Mouse (Mus musculus) adrenal gland, postnatal 10 days (tissue): ENCODE data around the gene Gm10663. TPM values are rescaled to one million over a fixed set of nuclear protein-coding genes. Genes with fewer than 3 reads are reported as not detected.

Experiments
- DNase-seq: peaks from one replicate; pipeline ENCODE4 v3.0.0; 2021; ENCODE audit warnings: mixed read lengths
- microRNA-seq: library from miRNA; unstranded; fragments of <30 nt; microRNA quantifications from one replicate; pipeline ENCODE4 v1.2.0, GENCODE M21; 2021
- total RNA-seq, 2 experiments: library from RNA; stranded (reverse); gene quantifications; 2 replicates each; pipeline ENCODE4 v1.2.3; 2021

The Gm10663 gene
- total RNA-seq, 2 experiments from 2014 or later, result not detected

DNA sequence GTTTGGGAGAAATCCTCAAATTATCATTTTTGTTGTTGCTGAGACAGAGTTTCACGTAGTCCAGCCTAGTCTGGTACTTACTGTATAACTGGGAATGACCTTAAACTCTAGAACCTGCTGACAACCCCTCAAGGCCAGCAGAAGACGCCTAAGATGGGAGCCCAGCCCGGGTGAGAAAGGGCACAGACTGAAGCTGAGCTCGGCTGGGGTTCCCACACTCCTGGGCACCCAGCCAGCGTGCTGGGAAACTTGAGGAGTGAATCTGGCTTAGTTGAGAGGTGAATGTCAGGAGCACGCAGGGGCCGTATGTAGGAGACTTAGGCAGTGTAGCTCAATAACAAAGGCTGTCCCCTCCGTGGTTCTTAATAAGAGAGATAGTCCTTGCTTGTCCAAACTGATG lies 12.9 kb downstream of the Gm10663 start:
- DNase-seq, result peak; percentile 31

DNA sequence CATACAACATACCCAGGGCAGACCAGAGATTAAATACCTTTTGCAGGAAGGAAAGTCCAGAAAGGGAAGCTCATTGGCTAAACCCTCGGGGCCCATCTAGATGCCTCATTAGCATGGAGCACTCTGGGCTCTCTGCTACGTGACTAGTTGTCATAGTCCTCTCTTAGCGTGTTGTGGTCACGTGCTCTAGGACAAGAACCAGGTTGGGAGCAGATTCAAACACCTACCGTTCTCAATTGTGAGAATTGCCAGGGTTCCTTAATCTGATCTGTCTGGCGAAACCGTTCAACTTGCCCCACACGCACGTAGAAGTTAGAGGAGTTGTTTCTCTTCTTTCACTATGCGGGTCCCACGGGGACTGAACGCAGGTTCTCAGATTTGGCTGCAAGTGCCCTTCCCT lies 13.3 kb downstream of the Gm10663 start:
- no peak for DNase-seq

DNA sequence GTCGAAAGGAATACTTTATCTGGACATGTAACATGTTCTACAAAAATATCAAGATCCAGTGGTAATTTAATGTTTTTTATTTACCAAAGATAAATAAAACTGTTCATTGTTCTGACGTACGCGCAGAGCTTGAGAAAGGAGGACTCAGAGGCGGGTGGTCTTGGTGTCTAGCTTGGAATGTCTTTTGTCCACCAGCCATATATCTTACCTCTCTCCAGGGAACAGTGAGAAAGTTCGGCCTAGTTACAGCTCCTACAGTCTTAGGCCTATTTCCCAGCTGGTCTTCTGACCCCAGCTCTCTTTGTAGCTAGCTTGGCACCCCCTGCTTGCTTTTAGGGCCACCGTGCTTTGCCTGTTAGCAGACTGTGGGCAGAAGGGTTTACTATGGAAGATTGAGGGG lies 14.9 kb downstream of the Gm10663 start:
- no peak for DNase-seq

DNA sequence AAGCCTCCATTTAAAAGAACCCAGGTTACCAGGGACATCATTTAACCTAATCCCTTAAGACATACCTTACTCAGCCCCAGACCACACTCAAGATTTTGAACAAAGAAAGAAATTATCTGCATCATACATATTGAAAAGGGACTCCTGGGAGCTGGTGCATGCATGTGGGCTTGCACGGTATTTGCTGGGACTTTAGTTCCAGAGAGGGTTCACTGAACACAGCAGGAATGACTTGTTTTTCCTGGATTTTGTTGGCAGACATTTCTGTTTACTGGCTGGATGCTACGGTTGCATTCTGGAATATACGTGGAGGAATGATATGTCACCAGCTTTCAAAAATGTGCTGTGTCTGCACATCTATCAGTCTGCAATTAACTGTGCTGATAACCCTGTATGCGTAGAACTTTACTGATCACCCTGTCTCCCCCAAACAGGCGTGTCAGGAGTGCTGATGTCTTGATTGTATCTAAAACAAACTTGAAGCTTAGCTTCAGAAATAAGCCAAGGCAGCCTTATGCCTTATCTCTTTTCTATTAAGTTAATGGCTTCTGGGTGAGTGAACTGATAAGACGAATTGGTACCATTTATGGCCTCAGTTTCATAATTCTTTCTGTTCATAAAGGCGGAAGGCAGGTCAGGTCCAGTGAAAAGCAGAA lies 23.1 kb downstream of the Gm10663 start:
- no peak for DNase-seq

DNA sequence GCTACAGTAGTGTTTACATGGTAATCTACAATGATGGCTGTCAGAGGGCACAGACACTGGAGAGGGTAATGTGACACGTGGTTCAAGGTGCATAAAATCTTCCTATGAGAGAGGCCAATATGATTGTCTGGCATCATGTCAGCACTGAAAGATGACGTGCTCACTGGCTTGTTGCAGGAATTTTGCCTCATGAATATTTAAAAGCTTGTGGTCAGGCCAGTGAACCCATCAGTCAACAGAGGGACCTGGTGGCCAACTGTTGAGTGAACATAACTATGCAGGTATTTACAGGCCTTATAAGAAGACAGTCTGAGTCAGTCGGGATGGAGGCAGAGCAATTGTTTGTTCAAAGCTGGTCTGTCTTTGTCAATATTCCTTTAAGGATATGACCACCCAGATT lies 24.9 kb downstream of the Gm10663 start:
- no peak for DNase-seq

DNA sequence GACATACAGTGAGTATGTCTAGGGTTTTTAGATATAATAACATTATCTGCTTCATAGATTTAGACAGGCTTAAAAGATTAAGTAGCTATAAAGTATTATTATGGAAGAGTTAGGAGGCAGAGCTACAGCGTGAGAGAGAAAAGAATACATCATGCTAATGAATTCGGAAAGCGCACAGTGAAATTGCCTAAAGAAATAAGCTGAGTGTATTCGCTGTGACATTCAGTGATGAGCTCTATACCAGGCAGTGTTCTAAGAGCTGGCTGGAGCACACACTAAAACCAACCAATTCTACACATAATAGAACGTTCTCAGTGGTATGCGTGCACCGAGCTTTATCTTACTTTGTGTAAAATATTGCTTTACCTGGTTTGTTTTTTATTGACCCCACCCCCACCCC lies 28.8 kb downstream of the Gm10663 start:
- DNase-seq, result no peak

DNA sequence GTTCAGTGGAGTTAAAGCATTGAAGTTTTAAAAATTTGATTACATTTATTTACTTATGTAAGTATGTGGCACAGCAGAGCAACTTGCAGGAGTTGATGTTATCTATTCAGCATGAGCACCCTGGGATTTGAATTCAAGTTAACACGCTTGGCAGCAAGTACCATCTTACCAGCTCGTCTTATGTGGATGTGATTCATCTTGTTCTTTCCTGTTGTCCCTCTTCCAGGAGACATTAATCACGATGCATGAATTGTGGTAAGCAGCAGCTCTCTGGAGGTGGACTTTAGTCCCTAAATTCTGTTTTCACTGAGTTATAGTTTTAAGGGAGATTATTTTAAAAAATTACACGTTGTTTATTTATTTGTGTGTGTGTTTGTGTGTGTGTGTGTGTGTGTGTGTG lies 29.2 kb downstream of the Gm10663 start:
- DNase-seq, result no peak

DNA sequence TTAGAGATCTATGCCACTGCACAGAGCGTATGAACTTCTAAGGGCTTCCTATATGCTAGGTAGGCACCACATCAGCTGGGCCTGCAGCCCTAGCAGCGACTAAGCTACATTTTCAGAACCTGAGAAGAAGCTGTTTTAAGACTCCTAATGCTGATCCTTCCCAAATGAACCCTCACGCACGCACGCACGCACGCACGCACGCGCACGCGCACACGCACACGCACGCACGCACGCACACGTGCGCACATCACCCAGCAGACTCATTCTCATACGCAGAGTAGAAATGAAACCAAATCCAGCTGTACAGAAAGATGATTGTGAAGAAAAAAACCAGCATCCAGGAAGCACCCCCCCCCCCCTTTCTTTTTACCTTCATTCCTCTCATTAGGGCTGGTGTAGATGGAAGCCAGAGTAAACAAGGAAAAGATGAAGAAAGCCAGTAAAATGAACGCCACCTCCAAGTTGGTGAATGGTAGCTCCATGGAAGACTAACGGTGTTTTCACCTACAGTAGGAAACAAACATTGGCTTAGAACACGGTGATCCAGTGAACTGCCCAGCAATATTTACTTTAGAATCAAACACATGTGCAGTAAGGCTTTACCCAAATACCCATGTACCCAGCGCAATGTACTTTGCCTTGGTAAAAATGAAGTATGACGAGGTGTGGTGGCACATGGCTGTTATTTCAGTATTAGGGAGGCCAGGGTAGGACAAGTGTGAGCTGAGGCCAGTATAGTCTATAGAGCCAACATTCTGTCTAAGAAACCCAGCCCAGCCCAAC lies 33.3 kb downstream of the Gm10663 start:
- DNase-seq, result no peak

DNA sequence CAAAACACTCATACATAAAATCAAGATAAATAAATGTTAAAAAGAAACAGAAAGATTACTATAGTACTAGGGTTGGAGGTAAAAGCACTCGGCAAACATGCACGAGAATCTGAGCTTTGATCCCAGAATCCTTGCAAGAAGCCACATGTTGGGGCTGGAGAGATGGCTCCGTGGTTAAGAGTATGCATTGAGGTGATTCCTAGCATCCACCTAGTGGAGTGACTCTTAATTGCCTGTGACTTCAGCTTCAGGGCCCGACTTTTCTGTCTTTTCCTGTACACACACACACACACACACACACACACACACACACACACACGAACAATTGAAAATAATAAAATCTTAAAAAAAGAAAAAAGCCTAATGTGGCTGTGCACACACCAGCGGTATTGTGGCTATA lies 34.1 kb downstream of the Gm10663 start:
- DNase-seq, result no peak

DNA sequence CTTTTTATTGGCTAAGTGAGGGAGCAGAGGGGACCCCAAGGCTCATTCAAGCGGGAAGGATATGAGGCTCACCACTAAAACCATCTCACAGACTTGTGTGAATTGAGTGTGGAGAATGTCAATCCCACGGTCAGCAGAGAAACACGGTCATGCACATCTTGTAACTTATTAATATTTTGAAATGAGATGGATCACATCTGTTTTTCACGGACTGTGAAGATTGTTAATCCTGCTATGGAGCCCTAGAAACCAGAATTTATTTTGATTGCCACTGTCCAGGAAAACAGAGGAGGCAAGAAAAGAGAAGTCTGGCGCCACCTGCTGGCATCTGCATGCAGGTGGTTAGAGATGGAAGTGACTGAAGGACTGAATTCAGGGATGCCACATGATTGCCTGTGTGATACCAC lies 35.5 kb downstream of the Gm10663 start:
- peak; percentile 82 for DNase-seq

DNA sequence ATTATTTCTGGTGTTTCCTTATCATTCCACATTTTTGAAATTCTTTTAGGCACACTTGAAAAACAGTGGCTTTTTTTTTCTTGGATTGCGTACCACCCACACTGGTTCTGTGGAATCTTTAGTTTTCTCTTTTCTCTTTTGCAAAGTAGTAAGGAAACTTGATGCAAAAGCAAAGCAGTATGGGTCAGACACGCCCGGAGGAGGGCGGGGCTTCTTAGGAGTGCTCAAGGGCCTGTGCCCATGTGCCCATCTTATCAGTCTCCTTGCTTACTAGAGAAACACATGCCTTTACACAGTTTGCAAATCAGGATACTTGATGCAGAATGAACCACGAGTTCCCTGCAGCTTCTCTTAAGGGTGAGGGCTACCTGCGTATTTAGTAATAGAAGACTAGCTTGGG lies 37.3 kb downstream of the Gm10663 start:
- DNase-seq, result no peak

DNA sequence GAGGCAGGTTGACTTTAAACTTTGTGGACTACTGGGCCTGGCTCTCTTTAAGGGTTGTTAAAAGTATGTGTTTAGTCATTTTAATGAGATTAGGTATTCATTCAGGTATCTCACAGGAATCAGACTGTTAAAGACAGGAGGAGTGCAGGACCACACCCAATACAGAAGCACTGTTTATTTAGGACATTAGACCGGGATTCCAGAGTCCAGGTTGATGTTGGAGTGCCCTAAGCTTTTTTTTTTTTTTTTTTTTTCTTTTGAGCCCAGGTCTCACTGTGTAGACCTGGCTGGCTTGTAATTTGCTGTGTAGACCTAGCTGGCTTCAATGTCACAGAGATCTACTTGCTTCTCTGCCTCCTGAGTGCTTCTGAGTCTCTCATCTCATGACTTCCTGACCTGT lies 51.2 kb downstream of the Gm10663 start:
- DNase-seq, result no peak

DNA sequence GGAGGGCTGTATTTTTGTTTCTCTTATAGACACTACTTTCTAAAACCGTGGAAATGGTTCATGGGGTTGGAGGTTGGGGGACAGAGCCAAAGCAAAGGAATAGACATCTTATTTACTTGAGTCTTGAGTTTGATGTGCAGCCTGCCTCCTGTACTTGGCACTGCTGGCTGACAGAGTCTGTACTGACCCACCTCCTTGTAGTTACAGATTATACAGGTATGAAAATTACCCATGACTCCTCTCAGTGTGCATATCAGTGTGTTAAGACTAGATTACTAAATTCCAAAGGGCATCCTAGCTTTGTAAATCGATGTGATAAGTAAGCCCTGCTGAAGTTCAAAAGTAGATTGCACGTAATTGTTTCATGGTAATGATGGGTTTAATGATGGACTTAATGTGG lies 51.6 kb downstream of the Gm10663 start:
- DNase-seq, result no peak

Small RNA genes within 50 kb of the gene (microRNA-seq; reads per million reads assigned to microRNA genes)
- not detected for gene Gm24333

Other genes starting within 250 kb of the Gm10663 start
- 10 to 100 TPM; 32.2 to 35.5 TPM for gene Klhl2, start 225.0 kb upstream of the Gm10663 start, total RNA-seq
- 10 to 100 TPM; 33.5 TPM for gene Tmem192, start 127.8 kb upstream of the Gm10663 start, total RNA-seq
- gene Trim75, start 87.2 kb upstream of the Gm10663 start, total RNA-seq, result not detected
- not detected for gene Trim61, start 56.5 kb upstream of the Gm10663 start, total RNA-seq
- gene Trim60, start 56.4 kb upstream of the Gm10663 start, total RNA-seq, result not detected
- not detected for gene Apela, start 37.7 kb upstream of the Gm10663 start, total RNA-seq
- not detected for gene BC030870, start 54.5 kb downstream of the Gm10663 start, total RNA-seq